Mouse (Mus musculus) adrenal gland, postnatal 4 days (tissue): ENCODE data around the gene Mslnl. TPM values are rescaled to one million over a fixed set of nuclear protein-coding genes. Genes with fewer than 3 reads are reported as not detected.
A peak's percentile ranks its signal among the peaks of the same experiment; 100 is the strongest.
"Not testable (repeated sequence)": the region's sequence is repeated elsewhere in the genome, so short reads cannot be mapped to it uniquely, and the experiment has no call there.

Experiments used
- DNase-seq, 2 experiments: peaks; one replicate each; pipeline ENCODE4 v3.0.0; 2021 to 2022; ENCODE audit warnings: low spot score in 2 of 2, mixed read lengths in 2 of 2
- long read RNA-seq, 2 experiments: library from polyadenylated mRNA; stranded (forward); transcript quantifications; one replicate each; pipeline ENCODE4 v2.0.0; 2021
- total RNA-seq, 2 experiments: library from RNA; stranded (reverse); gene quantifications; 2 replicates each; pipeline ENCODE4 v1.2.3; 2021

Mslnl gene
- not detected for total RNA-seq
- long read RNA-seq, experiment 1: 0 reads
- long read RNA-seq, experiment 2: 0 reads

DNA sequence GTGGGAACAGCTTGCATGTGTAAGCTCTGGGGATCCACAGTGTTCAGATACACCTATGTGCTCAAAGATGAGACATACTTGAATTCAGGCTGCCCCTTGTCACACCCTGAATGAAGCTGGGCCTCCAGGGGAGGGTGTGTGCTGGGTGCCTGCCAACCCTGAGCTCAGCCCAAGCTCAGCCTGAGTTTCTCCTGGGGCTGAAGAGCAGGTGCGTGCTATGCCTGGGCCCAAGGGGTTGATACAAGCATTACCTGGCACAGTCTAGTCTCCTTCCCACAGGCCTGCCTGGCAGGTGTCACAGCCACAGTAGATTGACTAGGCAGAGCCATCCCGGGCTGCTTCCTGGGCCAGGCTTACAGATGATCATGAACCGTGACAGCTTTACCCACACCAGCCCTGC is at the start of gene Mslnl:
Mslnl (plus strand) TSS at position 298 of the 400 bp plus-strand sequence.
- DNase-seq: no peak

DNA sequence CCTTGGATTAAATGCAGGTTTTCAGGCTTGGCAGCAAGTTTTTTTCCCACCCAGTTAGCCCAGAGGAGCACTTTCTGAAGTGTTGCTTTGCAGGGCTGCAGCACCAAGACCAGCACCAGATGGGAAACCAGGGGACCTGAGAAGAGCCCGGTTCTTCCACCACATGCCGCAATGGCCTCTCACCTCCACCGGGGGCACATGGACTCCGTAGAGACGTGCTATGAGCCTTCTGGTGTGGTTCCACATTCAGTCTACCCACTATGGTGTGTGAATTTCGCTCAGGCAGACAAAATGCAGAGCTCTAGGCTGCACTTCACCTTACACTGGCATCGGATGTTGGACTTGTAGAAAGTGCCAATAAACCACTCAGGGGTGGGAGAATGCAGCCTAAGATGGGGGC is 49.5 kb upstream of the Mslnl start:
- no peak for DNase-seq

DNA sequence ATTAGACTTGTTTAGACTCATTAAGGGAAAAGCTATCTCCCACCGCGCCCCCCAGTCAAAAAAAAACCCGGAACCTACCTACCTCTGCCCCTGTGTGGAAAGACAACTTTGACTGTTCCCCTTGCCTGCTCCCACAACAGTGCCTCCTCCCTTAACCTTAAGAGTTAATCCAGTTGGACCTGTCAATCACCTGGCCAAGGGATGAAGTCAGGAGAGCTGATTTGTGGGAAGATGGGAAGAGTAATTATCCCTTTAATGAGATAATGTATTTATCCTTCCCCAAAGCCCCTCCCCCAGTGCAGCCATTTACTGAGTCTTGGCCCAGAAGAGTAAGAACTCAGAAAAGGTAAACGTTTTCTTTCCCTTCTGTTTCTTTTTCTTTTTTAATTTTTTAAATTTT is 46.9 kb upstream of the Mslnl start:
- DNase-seq: no peak

DNA sequence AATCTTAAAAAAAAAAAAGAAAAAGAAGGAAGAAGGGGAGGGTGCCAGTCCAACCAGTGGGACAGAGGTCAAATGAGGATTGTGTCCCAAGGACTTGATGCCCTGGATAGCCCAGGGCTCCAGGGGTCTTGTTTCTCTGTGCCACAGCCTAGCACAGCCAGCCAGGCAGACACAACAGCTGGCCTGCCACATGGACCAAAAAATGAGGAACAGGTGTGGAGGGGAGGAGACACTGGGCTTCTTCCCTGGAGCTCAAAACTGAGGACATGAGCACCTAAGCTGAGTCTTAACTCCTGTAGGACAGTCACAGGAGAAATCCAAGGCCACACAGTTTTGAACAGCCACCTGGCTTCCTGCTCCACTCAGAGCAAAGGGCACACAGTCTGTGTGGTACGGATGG is 39.6 kb upstream of the Mslnl start:
- no peak for DNase-seq

DNA sequence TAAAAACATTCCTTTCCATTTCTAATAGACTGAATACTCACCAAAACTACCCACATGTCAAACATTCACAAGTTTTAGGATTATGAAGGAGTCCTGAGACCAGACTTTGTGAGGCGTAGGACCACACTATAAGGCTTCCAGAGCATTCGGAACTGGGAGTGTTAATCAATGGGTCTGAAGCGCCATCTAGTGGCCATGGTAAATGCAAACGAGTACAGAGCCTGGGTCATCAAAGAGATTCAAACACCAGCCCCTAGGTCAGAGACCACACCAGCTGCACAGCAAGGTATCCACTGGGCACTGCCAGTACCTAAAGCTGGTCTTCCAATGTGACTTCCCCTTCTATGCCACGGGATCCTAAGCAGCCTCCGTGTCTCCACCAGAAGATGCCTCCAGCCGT is 37.4 kb upstream of the Mslnl start:
- peak; percentile 40 to 60 for DNase-seq

DNA sequence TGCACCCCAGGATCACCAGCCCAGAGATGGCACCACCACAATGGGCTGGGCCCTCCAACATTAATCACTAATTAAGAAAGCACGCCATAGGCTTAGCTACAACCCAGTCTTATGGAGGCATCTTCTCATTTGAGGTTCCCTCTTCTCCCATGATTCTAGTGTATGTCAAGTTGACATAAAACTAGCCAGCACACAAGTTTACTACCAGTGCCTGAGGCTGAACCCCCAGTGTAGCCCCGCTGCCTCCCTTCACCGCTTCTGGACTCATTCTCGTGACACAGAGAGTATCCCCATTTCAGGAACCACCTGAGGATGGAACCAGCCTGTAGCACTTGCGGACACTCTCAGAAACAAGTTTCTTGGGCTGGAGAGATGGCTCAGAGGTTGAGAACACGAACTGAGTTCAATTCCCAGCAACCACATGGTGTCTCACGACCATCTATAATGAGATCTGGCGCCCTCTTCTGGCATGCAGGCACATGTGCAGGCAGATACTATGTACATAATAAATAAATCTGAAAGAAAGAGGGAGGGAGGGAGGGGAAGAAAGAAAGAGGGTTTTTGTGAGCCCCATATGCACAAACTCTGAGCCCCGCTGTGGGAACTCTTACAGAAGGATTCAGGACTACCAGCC is 34.9 kb upstream of the Mslnl start:
- no peak for DNase-seq

DNA sequence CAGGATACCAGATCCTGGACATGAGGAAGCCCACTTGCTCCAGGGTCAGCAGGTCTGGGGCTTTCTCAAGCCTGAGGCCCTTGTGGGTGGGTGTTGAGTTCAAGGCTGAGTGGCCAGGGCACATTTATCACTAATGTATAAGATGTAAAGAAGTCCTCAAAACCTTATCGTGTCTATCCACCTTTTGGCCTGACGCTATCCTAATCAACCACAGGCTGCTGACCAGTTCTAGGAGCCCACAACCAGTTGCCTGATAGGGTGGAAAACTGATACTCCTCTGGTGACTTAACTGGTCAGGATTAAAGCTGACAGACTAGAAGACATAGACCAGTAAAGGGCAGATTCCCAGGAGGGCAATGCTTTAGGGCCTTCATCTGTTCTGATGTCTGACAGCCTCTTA is 25.8 kb upstream of the Mslnl start:
- no peak for DNase-seq

DNA sequence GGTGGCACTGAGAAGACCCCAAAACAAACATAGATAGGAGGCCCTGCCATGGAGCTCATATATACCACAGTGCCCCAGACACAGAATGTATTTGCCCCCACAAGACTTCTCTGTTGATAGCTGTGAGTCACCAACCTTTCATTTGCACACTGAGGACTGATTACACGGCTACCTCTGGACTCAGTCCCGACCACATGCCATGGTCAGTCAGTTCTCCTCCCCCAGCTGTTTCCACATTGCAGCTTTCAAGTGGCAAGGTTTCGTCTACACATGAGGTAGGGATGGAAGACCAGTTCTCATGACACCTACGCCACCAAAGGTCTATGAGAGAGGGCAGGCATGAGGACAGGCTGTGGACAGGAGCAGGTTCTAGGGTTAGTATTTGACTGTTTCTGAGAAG is 24.7 kb upstream of the Mslnl start:
- DNase-seq: no peak

DNA sequence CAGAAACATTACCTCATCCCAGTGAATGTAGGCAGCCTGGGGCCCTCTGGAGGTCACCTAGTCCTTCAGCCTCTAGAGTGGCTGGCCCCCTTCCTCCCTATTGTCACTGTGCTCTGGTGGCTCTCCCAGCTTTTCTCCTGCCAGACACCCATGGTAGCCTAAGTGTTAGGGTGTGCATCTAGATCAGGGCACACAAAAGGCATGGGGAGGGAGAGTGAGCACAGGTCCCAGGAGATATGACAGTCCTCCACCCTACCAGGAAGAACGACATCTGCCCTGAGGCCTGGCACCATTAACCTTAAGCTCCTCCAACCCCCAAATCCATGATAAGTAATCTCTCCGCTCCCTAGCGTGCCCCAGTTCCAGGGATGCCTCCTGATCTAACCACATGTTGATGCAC is 20.2 kb upstream of the Mslnl start:
- no peak for DNase-seq

DNA sequence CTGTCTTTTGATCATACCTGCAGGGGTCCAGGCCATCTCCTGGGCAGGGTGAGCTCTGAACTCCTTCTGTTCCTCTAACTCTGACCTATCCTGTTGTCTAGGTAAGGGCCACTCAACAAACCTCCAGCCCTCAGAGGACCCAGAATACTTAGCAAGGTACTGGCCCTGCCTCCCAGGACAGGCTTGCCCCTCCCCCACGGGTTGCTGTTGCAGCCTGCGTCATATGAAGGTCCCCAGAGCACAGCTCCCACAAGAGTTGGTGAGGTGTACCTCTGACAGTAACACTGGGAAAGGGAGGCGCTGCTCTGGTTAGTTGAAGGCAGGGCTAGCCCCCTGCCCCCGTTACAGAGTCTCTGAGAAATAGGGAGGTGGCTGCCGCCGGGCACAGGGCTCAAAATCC is 19.7 kb upstream of the Mslnl start:
- DNase-seq: no peak

DNA sequence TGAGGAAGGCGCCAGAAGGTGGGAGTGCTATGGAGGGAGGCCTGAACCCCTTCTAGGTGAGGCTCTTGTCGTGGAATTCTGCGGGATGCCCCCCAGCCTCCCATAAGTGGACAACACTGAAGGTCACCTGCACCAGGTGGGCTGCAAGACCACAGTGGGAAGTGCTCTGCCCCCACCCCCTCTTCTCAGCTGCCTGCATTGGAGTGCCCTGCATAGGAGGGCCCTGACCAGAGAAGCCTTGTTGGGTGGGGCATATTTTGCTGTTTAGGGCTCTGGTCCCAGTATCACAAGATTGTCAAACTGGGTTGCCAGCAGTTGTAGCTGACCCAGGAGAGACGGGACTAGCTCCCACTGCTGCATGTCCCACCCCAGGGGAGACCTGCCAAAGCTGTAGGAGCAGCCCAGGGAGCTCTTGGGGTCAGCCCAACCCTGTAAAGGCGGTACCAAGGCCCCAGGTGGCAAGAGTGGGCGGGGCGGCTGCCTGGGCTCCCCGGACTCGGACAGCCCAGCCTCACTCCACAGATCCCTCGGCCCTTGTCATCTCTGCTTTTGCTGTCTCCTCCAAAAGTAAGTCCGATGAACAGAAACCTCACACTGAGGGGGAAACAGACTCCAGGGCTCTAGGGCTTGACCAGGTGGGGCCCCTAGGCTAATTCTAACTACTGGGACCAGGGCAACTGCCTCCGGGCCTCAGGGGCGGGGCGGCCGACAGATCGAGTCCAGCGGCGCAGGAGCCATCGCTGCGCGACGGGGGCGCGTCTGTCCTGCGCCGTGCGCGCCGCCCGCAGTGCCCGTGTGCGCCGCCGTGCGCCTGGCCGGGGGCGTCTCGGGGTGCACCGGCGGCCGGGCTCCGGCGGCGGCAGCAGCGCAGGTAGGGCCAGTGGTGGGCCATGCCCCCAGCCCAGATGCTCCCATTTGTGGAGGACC is 18.9 kb upstream of the Mslnl start, which contains the start of gene Gng13:
Gng13 (plus strand) TSS at position 461 of the 927 bp plus-strand sequence.
- no peak for DNase-seq

DNA sequence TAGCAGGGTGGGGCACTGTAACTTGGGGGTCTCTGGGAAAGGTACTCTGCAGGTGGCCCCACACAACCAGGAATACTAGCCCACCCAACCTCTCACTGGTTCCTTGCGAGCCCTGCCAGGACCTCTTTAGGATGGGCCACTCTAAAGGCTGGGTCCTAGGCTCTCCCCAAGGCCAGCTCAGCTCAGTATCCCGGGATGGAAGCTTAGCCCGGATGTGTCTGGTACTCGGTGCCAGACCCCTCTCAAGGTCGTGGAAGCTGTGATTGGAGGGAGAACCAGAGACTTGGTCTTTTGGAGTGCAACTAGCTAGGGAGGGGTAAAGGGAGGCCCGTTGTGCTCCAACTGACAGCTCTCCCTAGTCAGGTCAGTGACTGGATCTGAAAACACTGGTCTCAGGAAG is 18.2 kb upstream of the Mslnl start:
- DNase-seq: no peak

DNA sequence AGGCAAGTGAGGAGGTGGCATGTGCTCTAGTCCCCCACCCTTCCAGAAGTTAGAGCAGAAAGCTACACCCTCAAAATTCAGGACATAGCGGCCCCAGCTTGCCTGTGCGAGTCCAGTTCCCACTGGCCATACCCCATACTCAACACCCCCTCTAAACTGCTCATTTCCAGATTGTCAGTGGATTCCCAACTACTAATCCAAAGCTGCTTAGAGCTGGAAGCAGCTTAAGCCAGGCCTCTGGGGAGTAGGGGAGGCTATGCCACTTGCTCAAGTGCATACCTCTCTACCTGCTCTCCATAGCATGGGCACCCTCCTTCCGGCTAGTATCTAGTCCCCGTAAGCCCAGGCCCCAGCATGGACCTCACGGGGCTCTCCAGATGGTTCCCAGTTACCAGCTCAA is 14.4 kb upstream of the Mslnl start:
- no peak for DNase-seq

DNA sequence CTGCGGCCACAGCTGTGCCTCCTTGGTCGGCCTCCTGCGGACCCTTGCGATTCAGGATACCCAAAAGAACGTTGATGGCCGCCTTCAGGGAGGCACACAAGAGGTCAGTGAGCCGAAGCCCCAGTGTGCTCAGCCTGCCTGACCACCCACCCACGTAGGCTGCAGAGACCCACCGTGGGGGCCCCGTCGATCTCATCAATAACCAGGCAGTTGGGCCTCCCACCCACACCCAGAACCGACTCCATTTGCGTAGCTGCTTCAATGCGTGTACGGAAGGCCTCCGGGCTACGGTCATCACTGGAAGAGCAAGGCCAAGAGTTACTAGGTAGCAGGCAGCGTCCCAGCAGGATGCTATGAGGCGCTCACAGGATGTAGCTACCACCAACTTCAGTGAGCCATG is 12.4 kb upstream of the Mslnl start:
- DNase-seq: no peak

DNA sequence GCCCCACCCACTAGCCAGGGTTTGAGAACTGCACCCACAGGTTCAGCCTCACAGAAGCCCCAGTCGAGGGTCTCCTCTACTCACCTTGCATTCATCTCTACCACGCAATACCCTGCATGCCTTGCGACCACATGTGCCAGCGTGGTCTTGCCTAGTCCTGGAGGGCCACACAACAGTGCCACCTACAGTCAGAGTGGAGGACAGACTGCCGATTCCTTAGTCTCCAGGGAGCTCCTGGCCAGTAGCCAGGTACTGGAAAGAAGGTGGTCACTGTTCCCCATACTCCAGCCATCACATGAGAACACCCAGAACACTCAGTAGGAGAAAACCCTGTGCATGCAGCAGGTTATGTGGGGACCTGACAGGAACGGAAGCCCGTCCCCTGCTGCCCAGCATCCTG is 11.9 kb upstream of the Mslnl start:
- no peak for DNase-seq

DNA sequence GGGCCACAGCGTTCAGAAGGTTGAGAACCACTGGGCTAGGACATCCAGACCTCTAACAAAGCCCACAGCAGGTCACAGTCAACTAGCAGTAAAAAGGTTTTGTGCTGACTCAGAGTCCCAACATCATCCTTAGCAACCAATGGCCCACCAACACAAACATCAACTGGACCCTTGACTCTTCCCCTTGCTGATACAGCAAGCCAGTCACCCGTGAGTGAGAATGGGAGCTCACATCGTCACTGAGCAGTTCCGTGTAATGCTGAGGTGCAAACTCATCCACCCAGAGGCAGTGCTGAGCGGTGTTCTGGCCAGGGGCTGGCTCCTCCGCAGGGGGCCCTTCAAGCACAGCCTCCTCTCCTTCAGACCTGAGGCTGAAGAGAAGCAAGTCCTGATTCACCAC is 10.6 kb upstream of the Mslnl start:
- no peak for DNase-seq

DNA sequence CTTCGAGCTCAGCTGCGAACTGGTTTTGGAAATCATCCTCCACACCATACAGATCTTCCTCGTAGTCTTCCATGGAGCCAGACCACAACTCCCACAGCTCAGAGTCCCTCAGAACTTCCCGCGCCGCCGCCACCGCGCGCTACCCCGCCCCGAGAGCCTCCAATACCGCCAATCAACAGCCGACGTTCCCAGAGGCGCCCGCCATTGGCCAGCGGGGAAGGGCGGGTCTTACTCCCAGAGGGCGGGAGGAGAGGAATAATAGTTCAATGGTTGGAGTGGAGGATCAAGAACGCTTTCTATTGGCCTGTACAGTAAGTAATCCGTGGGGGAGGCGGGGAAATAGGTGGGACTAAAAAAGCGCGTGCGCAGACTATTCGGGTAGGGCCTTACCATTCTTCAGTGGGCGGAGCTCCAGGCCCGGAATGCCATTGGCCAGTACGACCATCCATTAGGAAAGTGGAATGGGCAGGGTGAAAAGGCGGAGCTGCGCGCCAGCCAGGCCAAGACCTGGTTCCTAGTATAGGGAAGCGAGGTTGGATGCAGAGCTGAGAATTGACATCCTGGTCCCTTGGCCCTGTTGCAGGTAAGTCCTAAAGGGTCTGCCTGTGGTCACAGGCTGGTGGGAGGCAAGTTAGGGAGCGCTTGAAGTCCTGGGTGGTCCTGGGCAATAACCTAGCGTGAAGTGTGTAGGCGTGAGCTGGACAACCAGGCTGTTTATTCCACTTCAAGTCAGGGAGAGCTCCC is 8.4 kb upstream of the Mslnl start, which contains the start of the genes Chtf18 and Rpusd1:
Chtf18 (minus strand) TSS at position 155 of the 744 bp plus-strand sequence.
Rpusd1 (plus strand) TSS at position 406 of the 744 bp plus-strand sequence.
- DNase-seq: peak; percentile 93 to 96

DNA sequence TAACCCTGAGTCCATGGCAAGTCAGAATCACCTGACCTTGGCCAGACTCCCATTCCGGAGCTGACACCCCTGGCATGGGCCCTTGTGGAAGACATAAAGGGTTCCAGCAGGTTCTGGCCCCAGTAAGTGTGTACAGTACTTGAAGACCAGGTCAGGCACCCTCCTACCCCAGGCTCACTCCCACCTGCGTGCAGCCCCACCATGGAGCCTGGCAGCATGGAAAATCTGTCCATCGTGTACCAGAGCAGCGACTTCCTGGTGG is 7.9 kb upstream of the Mslnl start:
- no peak for DNase-seq

DNA sequence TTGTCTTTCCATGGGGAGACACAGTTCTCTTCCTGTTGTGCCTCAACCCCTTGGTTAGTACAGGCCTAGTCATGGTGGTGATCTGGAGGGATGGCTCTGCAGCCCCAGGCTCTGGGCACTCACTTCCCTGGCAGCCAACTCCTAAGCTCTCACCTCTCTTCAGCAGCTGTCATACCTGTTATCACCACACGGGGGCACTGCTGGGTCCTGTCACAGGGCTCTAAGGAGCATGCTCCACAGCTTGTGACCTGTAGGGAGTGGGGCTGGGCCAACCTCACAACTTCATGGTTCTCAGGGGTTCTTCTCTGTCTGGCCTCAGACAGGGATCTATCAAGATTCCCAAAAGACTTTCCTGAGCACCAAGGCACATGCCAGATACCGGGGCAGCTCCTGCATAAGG is 3.8 kb upstream of the Mslnl start:
- DNase-seq: peak; percentile 71 to 76

DNA sequence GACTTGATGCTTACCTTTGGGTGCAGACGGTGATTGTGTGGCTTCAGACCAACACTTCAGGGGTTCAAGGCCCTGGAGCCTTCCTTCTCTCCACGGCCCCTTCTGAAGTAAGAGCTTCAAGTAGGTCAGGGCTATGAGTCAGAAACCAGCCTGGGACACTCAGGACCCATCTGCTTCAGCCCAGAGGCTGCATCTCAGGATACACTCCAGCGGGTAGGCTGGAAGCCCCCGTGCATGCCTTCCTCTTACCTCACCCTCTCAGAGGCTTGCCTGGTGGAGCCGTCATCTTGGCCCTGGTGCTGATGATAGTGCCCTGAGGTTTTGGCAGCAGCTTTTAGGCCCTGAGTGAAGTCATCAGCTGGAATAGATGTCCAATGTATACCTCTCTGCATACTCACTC is 596 bp upstream of the Mslnl start:
- no peak for DNase-seq

DNA sequence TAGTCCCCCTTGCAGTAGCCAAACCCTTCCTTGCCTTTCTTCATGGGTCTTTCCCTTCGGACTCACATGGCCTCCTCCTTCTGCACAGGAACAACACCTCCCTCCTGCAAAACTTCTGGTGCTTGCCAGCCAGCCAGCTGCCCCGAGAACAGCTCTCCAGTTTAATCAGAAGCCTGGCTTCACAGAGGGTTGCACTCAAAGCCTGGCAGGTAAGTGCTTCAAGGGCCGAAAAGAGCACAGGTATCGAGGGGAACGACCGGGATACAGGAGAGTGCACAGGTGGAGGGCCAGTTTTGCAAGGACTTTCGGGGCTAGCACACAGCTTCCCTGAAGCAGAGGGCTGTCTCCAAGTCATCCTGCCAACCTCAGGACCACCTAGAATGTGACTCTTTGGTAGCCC is 3.0 kb downstream of the Mslnl start:
- DNase-seq: no peak

DNA sequence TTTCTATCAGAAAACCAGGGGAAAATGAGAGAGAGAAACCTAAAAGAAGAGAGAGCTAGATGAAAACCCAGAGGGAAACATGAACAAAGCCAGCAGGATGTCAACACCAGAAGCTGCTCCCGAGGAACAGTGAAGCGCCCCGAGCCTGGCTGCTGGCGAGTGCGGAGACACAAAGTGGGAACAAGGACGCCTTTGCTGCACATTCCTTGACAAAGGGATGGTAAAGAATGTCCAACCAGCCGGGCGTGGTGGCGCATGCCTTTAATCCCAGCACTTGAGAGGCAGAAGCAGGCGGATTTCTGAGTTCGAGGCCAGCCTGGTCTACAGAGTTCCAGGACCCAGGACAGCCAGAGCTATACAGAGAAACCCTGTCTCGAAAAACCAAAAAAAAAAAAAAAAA is 5.6 kb downstream of the Mslnl start:
- DNase-seq: not testable (repeated sequence)
